Comparison of ENCODE assay signal across 23 mouse cellular contexts in the genomic region with DNA sequence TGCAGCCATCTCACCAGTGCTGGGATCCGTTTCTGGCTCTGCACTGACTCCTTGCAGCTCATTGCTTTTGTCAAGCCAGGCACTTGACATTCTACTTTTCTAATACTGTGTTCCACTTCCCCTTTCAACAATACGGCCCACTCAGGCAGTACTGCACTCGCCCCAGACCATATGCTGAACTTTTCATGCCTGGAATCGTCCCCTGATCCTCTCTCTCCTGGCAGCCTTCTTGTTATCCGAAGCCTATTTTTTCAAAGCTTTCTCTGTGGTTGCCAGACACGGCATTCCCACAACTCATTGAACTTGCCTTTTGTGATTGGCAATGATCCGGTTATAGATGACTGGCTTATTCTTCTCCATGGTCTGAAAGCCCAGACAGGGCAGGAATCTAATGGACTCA. TPM values are rescaled to one million over a fixed set of nuclear protein-coding genes. Genes with fewer than 3 reads are reported as not detected.
DNase-seq lines count a peak whose midpoint lies in the region; ATAC-seq and TF ChIP-seq lines count a peak whose summit lies in the region.
"Had no signal": no experiment of that assay in that cellular context is flagged by ENCODE, and none has a peak within 500 bp of the region (broad histone marks: within the 10 kb centered on the region; RNA-seq: fewer than 3 reads in every experiment).

No protein-coding gene starts in this region.

- no peaks in the 10 kb centered on the region for H3K27me3 ChIP-seq in hindbrain, embryonic 15.5 days
- no peaks in the 10 kb centered on the region for H3K27me3 ChIP-seq in hindbrain, embryonic 11.5 days (ENCODE audit: control insufficient read depth, insufficient read depth, low read length)
- H3K27me3 ChIP-seq in midbrain, embryonic 15.5 days (replicated peaks) = no peaks in the 10 kb centered on the region
- no peaks in the 10 kb centered on the region for H3K27me3 ChIP-seq in midbrain, postnatal 0 days (ENCODE audit: insufficient read depth, low read length)
- H3K27me3 ChIP-seq in splenic B cell, adult 2 months (ENCODE audit: control insufficient read depth, insufficient read depth, low read length, poor library complexity, severe bottlenecking) = no peaks in the 10 kb centered on the region
- H3K27me3 ChIP-seq: embryonic facial prominence, embryonic 15.5 days; hindbrain, embryonic 12.5 days; kidney, embryonic 15.5 days; limb, embryonic 12.5 days; liver, embryonic 12.5 days; neural tube, embryonic 12.5 days had no signal

- no peak for DNase-seq in hindbrain, embryonic 11.5 days (ENCODE audit: low spot score)
- DNase-seq in midbrain, postnatal 0 days (ENCODE audit: low spot score) = no peak
- peak; percentile 54 for DNase-seq in splenic B cell, adult 2 months (ENCODE audit: low read depth, low spot score)
- DNase-seq in adrenal gland, postnatal 36 days = no peak
- DNase-seq in urinary bladder, postnatal 36 days (ENCODE audit: low spot score in 2 of 2) = no peak
- DNase-seq: adrenal gland, postnatal 14 days; cerebellum, adult 11-12 months; cerebellum, postnatal 14 days; lung, adult 2 months; spleen, adult 18-20 months; thymus, postnatal 4 days had no signal

- H3K4me1 ChIP-seq in hindbrain, embryonic 15.5 days (replicated peaks) = no peaks in the 10 kb centered on the region
- no peaks in the 10 kb centered on the region for H3K4me1 ChIP-seq in hindbrain, embryonic 11.5 days (replicated peaks; ENCODE audit: control insufficient read depth, insufficient read depth, low read length)
- no peaks in the 10 kb centered on the region for H3K4me1 ChIP-seq in midbrain, embryonic 15.5 days
- no peaks in the 10 kb centered on the region for H3K4me1 ChIP-seq in midbrain, postnatal 0 days (ENCODE audit: insufficient read depth, low read length)
- H3K4me1 ChIP-seq: hindbrain, embryonic 12.5 days had no signal

- H3K4me2 ChIP-seq in hindbrain, embryonic 15.5 days = no peak overlapping the region
- H3K4me2 ChIP-seq in hindbrain, embryonic 11.5 days (replicated peaks; ENCODE audit: low read depth, low read length) = no peak overlapping the region
- no peak overlapping the region for H3K4me2 ChIP-seq in midbrain, embryonic 15.5 days
- no peak overlapping the region for H3K4me2 ChIP-seq in midbrain, postnatal 0 days (ENCODE audit: low read depth, low read length, poor library complexity, severe bottlenecking)
- H3K4me2 ChIP-seq: embryonic facial prominence, embryonic 15.5 days; hindbrain, embryonic 12.5 days; kidney, embryonic 15.5 days; limb, embryonic 12.5 days; liver, embryonic 12.5 days; neural tube, embryonic 12.5 days had no signal

- H3K9me3 ChIP-seq in hindbrain, embryonic 15.5 days = no peaks in the 10 kb centered on the region
- H3K9me3 ChIP-seq in hindbrain, embryonic 11.5 days (ENCODE audit: control insufficient read depth, low read length) = no peaks in the 10 kb centered on the region
- H3K9me3 ChIP-seq in midbrain, embryonic 15.5 days = no peaks in the 10 kb centered on the region
- no peaks in the 10 kb centered on the region for H3K9me3 ChIP-seq in midbrain, postnatal 0 days (ENCODE audit: low read length)
- H3K9me3 ChIP-seq: embryonic facial prominence, embryonic 15.5 days; hindbrain, embryonic 12.5 days; kidney, embryonic 15.5 days; limb, embryonic 12.5 days; liver, embryonic 12.5 days; midbrain, embryonic 10.5 days; neural tube, embryonic 12.5 days had no signal

- ATAC-seq in hindbrain, embryonic 15.5 days (ENCODE audit: low FRiP score, low read depth) = 0 out of 2 replicates have a peak, but pooled peaks have one; percentile 36
- ATAC-seq in hindbrain, embryonic 11.5 days (ENCODE audit: low FRiP score) = no peak
- ATAC-seq in midbrain, embryonic 15.5 days (replicated peaks) = peak; percentile 50; the same call in 1 of the 2 replicates
- no peak for ATAC-seq in midbrain, postnatal 0 days (ENCODE audit: low FRiP score)
- ATAC-seq in granulocyte monocyte progenitor cell, adult 5-6 weeks (replicated peaks; ENCODE audit: poor library complexity, severe bottlenecking) = peak; percentile 57
- ATAC-seq: CD4-positive, CD25-positive, alpha-beta regulatory T cell, adult 4 months; intestine, embryonic 16.5 days; liver, embryonic 12.5 days had no signal

- no peak overlapping the region for H3K4me3 ChIP-seq in hindbrain, embryonic 15.5 days
- H3K4me3 ChIP-seq in hindbrain, embryonic 11.5 days (ENCODE audit: low read depth, low read length) = no peak overlapping the region
- H3K4me3 ChIP-seq in midbrain, embryonic 15.5 days = no peak overlapping the region
- H3K4me3 ChIP-seq in midbrain, postnatal 0 days (ENCODE audit: low read depth, low read length) = no peak overlapping the region
- H3K4me3 ChIP-seq: embryonic facial prominence, embryonic 15.5 days; hindbrain, embryonic 12.5 days; kidney, embryonic 15.5 days; limb, embryonic 12.5 days; liver, embryonic 12.5 days; midbrain, embryonic 10.5 days; neural tube, embryonic 12.5 days had no signal

- no peaks in the 10 kb centered on the region for H3K36me3 ChIP-seq in hindbrain, embryonic 15.5 days
- H3K36me3 ChIP-seq in hindbrain, embryonic 11.5 days (ENCODE audit: control insufficient read depth, insufficient read depth, low read length) = no peaks in the 10 kb centered on the region
- no peaks in the 10 kb centered on the region for H3K36me3 ChIP-seq in midbrain, embryonic 15.5 days (replicated peaks)
- no peaks in the 10 kb centered on the region for H3K36me3 ChIP-seq in midbrain, postnatal 0 days (ENCODE audit: insufficient read depth, low read length)
- H3K36me3 ChIP-seq in splenic B cell, adult 2 months (ENCODE audit: control insufficient read depth, insufficient read depth, low read length, poor library complexity, severe bottlenecking) = no peaks in the 10 kb centered on the region; the same call in 1 of the 2 replicates
- H3K36me3 ChIP-seq: embryonic facial prominence, embryonic 15.5 days; hindbrain, embryonic 12.5 days; kidney, embryonic 15.5 days; liver, embryonic 12.5 days; neural tube, embryonic 12.5 days had no signal

- WGBS in hindbrain, embryonic 15.5 days = 53% methylated on average over 7 of the region's 7 CpGs
- 75% methylated on average over 7 of the region's 7 CpGs for WGBS in hindbrain, embryonic 11.5 days
- 51% methylated on average over 7 of the region's 7 CpGs for WGBS in midbrain, embryonic 15.5 days
- WGBS in midbrain, postnatal 0 days = 37% methylated on average over 7 of the region's 7 CpGs

- no peak overlapping the region for H3K27ac ChIP-seq in hindbrain, embryonic 15.5 days (replicated peaks)
- no peak overlapping the region for H3K27ac ChIP-seq in hindbrain, embryonic 11.5 days (ENCODE audit: low read depth, low read length)
- H3K27ac ChIP-seq in midbrain, embryonic 15.5 days = no peak overlapping the region
- no peak overlapping the region for H3K27ac ChIP-seq in midbrain, postnatal 0 days (ENCODE audit: low read depth, low read length)
- H3K27ac ChIP-seq: embryonic facial prominence, embryonic 15.5 days; hindbrain, embryonic 12.5 days; kidney, embryonic 15.5 days; limb, embryonic 12.5 days; liver, embryonic 12.5 days; midbrain, embryonic 10.5 days; neural tube, embryonic 12.5 days had no signal

- H3K9ac ChIP-seq in hindbrain, embryonic 15.5 days = no peak overlapping the region
- H3K9ac ChIP-seq in hindbrain, embryonic 11.5 days (ENCODE audit: low read depth, low read length) = no peak overlapping the region
- no peak overlapping the region for H3K9ac ChIP-seq in midbrain, embryonic 15.5 days
- no peak overlapping the region for H3K9ac ChIP-seq in midbrain, postnatal 0 days (replicated peaks; ENCODE audit: low read length, poor library complexity, severe bottlenecking)
- H3K9ac ChIP-seq: embryonic facial prominence, embryonic 15.5 days; hindbrain, embryonic 12.5 days; kidney, embryonic 15.5 days; limb, embryonic 12.5 days; liver, embryonic 12.5 days; neural tube, embryonic 12.5 days had no signal

- no peak for TF ChIP-seq CTCF in midbrain, postnatal 0 days (IDR thresholded peaks at IDR 0.05)

RNA-seq across cellular contexts. Expression of a gene that starts 16.4 kb away (rescaled TPM):
- polyA plus RNA-seq in hindbrain, embryonic 15.5 days (2015; fragmentation: Nextera tagmentation; extraction: Ambion mirVana) = 5.3 and 6.9 TPM in 2 replicates
- 13.0 and 13.2 TPM in 2 replicates for polyA plus RNA-seq in hindbrain, embryonic 11.5 days (2014; fragmentation: Nextera tagmentation; extraction: Ambion mirVana)
- polyA plus RNA-seq in midbrain, embryonic 15.5 days (2015; fragmentation: Nextera tagmentation; extraction: Ambion mirVana) = 3.9 and 4.5 TPM in 2 replicates
- total RNA-seq in midbrain, postnatal 0 days (2014; rRNA removed) = 7.2 and 9.3 TPM in 2 replicates
- 2.0 and 2.9 TPM in 2 replicates for polyA plus RNA-seq in midbrain, postnatal 0 days (2015; fragmentation: Nextera tagmentation; extraction: Ambion mirVana)
- 100 and 123 TPM in 2 replicates for total RNA-seq in granulocyte monocyte progenitor cell, adult 5-6 weeks (2014; fragmentation: Nextera tagmentation)
- 75.5 and 83.9 TPM in 2 replicates for total RNA-seq in granulocyte monocyte progenitor cell, adult 5-6 weeks (2017)
- total RNA-seq in adrenal gland, postnatal 36 days (2021) = 10 to 100 TPM; 51.3 to 57.6 TPM

Comparison
In these comparisons a context has a peak if more than half of its experiments do, and no peak if none do; other contexts are left out.
1. ATAC-seq: peak in hindbrain, embryonic 15.5 days (single experiment), midbrain, embryonic 15.5 days (single experiment) and granulocyte monocyte progenitor cell, adult 5-6 weeks (single experiment); none in hindbrain, embryonic 11.5 days (single experiment) and midbrain, postnatal 0 days (single experiment).